Mouse (Mus musculus) liver, embryonic 14.5 days (tissue): ENCODE measurements at regions not wholly inside any gene's neighbourhood (a gene's known extent, or its start where the extent isn't known, plus 50 kb on each side); places are given as distances from the start of the nearest gene placed in this dataset.
"Not testable (repeated sequence)": the region's sequence is repeated elsewhere in the genome, so short reads cannot be mapped to it uniquely, and the experiment has no call there.

Experiments used
- CTCF ChIP-seq: IDR thresholded peaks from 2 replicates; pipeline ENCODE4 v1.5.1; 2016; ENCODE audit warnings: antibody characterized with exemption, low read depth, control low read depth
- EP300 ChIP-seq: IDR thresholded peaks from 2 replicates; pipeline ENCODE4 v1.6.1; 2016; ENCODE audit warnings: antibody characterized with exemption, low read depth

GRCm38 (mm10) chr14:53020152-53020551, 524.6 kb upstream of the Olfr1507 start:
- TF ChIP-seq EP300, CTCF: not testable (repeated sequence)
